Mouse (Mus musculus) forebrain, postnatal 0 days (tissue): ENCODE results near the gene Hs3st3a1. TPM values are rescaled to one million over a fixed set of nuclear protein-coding genes. Genes with fewer than 3 reads are reported as not detected.

Source experiments
- ATAC-seq: fragments of 200-750 bp; cut with Nextera tagmentation; 2 replicates; pipeline ENCODE4 v1.8.0; 2017; ENCODE audit warnings: mild to moderate bottlenecking, moderate library complexity
- DNase-seq: peaks from one replicate; pipeline ENCODE4 v3.0.0-alpha.2; 2015
- H3K27ac ChIP-seq: fragments of 300-500 bp; sonication (generic); 2 replicates; pipeline ENCODE4 v1.5.1; 2014; ENCODE audit warnings: low read depth, mild to moderate bottlenecking, antibody characterized with exemption, low read length, moderate library complexity, mixed read lengths
- H3K27me3 ChIP-seq: fragments of 300-500 bp; sonication (generic); 2 replicates; pipeline ENCODE4 v1.6.1; 2014; ENCODE audit warnings: mild to moderate bottlenecking, low read length, mixed read lengths; ENCODE audit not compliant: insufficient read depth
- H3K36me3 ChIP-seq: fragments of 300-500 bp; sonication (generic); 2 replicates; pipeline ENCODE4 v1.6.1; 2014; ENCODE audit warnings: mild to moderate bottlenecking, moderate library complexity; ENCODE audit not compliant: insufficient read depth
- H3K4me1 ChIP-seq: fragments of 300-500 bp; sonication (generic); 2 replicates; pipeline ENCODE4 v1.6.1; 2014; ENCODE audit warnings: antibody characterized with exemption; ENCODE audit not compliant: insufficient read depth
- H3K4me2 ChIP-seq: fragments of 300-500 bp; sonication (generic); 2 replicates; pipeline ENCODE4 v1.6.1; 2014; ENCODE audit warnings: low read depth, mild to moderate bottlenecking, moderate library complexity
- H3K4me3 ChIP-seq: fragments of 300-500 bp; sonication (generic); 2 replicates; pipeline ENCODE4 v1.5.1; 2014; ENCODE audit warnings: low read depth, low read length, mixed read lengths
- H3K9ac ChIP-seq: fragments of 300-500 bp; sonication (generic); 2 replicates; pipeline ENCODE4 v1.6.1; 2014; ENCODE audit warnings: mild to moderate bottlenecking
- H3K9me3 ChIP-seq: fragments of 300-500 bp; sonication (generic); 2 replicates; pipeline ENCODE4 v1.6.1; 2016; ENCODE audit warnings: low read length
- CTCF ChIP-seq: sonication (generic); IDR thresholded peaks from 2 replicates; pipeline ENCODE4 v1.5.1; 2016; ENCODE audit warnings: antibody characterized with exemption, control low read depth, low read depth
- WGBS: fragments of 180-500 bp; shearing (Covaris S2); extraction: QIAGEN DNeasy Blood & Tissue Kit; methylation state at CpG from one replicate; pipeline ENCODE4 v1.1.7; 2014; 5-methylcytosine and 5-hydroxymethylcytosine counted together
- polyA plus RNA-seq: library from polyadenylated mRNA; unstranded; fragments of >200 nt; fragmentation: Nextera tagmentation; extraction: Ambion mirVana; gene quantifications from 2 replicates; pipeline ENCODE4 v1.2.1, GENCODE M21; 2015
- total RNA-seq: library from RNA; depleted of rRNA; stranded (reverse); fragments of >200 nt; gene quantifications from 2 replicates; pipeline ENCODE4 v1.2.3, GENCODE M21; 2014

The Hs3st3a1 gene
- total and polyA plus RNA-seq, 2 experiments from 2014 or later, result 0.27 to 1.7 TPM

DNA sequence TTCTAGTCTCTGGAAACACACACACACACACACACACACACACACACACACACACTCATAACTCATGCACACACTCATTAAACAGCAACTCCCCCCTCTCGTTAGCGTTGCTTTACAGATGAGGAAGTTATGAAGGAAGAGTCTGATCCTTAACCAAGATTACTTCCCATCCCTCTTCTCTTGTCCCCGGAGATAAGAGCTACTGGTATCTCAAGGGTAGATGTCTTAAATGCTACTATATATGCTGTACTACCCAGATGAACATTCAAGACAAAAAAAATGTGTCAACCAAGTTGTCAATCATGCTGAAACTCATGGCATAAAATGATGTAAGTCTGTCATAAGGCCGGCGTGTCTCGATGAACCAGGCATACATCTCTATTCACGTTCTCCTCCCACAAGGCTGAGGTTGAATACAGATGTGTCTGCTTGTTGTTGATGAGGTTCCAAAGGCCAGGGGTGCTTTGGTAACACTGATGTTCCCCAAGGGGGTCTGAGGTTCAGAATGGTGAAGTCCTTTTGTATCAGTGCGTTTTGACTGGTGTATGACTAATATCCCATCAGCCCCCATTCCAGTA lies 89.0 kb downstream of the Hs3st3a1 start:
- DNase-seq, result no peak
- H3K9ac ChIP-seq, result no peak overlapping the region

DNA sequence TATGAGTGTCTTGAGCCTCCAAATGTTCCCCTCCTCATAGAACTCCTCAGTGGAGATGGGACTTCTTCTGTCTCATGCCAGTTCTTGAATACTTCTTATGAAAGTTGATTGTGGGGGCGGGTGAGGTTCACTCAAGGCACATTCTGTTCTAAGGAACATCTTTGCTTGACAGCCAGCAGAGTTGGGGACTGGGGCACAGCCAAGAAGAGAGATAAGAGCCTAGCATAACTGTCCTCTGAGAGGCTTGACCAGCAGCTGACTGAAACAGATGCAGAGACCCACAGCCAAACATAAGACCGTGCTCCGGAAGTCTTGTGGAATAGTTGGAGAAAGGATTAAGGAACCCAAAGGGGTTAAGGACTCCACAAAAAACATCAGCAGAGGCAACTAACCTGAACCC lies 102.1 kb downstream of the Hs3st3a1 start:
- WGBS, result 97% methylated on average over 3 of the region's 3 CpGs
- ATAC-seq, result no peak
- H3K27me3 ChIP-seq, result no peaks in the 10 kb centered on the region

More for the DNA sequence above, 89.0 kb downstream of the Hs3st3a1 start:
- no peak overlapping the region for H3K4me3 ChIP-seq
- H3K4me1 ChIP-seq, result no peaks in the 10 kb centered on the region
- H3K27ac ChIP-seq, result no peak overlapping the region
- no peak for ATAC-seq
- no peaks in the 10 kb centered on the region for H3K36me3 ChIP-seq
- WGBS, result 87% methylated on average over 8 of the region's 8 CpGs
- peaks cover 19% of the 10 kb centered on the region for H3K27me3 ChIP-seq
- H3K4me2 ChIP-seq, result no peak overlapping the region
- H3K9me3 ChIP-seq, result no peaks in the 10 kb centered on the region
- TF ChIP-seq CTCF, result no peak

DNA sequence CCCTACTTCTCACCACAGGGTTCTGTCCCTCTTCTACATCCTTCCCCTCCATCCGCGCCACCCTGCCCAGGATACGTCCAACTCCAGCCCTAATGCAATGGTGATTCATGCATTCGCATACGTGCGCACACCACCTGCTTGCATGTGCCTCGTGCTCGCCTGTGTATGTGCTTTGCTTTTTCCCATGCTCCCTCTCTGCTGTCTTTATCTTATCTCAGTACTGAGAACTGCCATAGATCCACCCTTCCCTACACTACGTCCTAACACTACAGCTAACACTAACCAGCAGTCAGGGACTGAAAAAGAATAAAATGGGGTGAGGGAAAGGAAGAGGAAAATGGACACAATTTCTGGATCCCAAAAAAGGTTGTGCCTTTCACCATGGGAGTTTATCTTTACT lies 106.7 kb downstream of the Hs3st3a1 start:
- Histone ChIP-seq H3K4me3 (no peak overlapping the region), H3K27ac (no peak overlapping the region), H3K4me2 (no peak overlapping the region), H3K4me1 (no peaks in the 10 kb centered on the region), H3K27me3 (no peaks in the 10 kb centered on the region), H3K36me3 (no peaks in the 10 kb centered on the region), H3K9me3 (no peaks in the 10 kb centered on the region), H3K9ac (no peak overlapping the region)
- ATAC-seq (no peak), DNase-seq (no peak)
- TF ChIP-seq CTCF, result no peak
- 93% methylated on average over 9 of the region's 9 CpGs for WGBS

More for the DNA sequence above, 102.1 kb downstream of the Hs3st3a1 start:
- no peaks in the 10 kb centered on the region for H3K9me3 ChIP-seq
- no peak for TF ChIP-seq CTCF
- no peak overlapping the region for H3K9ac ChIP-seq
- no peaks in the 10 kb centered on the region for H3K36me3 ChIP-seq
- H3K27ac ChIP-seq, result no peak overlapping the region
- no peak overlapping the region for H3K4me3 ChIP-seq
- no peak overlapping the region for H3K4me2 ChIP-seq
- no peak for DNase-seq
- H3K4me1 ChIP-seq, result no peaks in the 10 kb centered on the region

DNA sequence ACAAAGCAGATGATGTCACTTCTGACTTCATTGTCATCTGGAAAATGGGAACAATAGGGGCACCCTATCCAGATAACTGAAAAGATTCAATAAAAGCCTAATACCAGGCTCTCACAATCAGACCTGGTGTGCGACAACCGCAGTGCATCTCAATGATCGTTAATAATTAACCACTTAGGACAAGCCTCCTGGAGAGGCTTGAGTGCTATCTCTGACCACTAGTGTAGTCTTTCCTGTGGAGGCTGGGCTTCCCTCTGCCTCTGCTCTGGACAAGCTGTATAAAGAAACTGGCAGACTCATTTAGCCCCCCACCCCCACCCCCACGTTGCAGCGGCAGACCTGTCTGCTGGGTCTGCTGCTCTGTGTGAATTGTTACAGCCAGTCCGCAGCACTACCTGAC lies 107.2 kb downstream of the Hs3st3a1 start:
- Histone ChIP-seq H3K9ac (no peak overlapping the region), H3K4me3 (no peak overlapping the region), H3K27me3 (no peaks in the 10 kb centered on the region), H3K4me2 (no peak overlapping the region), H3K9me3 (no peaks in the 10 kb centered on the region), H3K36me3 (no peaks in the 10 kb centered on the region), H3K4me1 (no peaks in the 10 kb centered on the region), H3K27ac (no peak overlapping the region)
- TF ChIP-seq CTCF, result no peak
- 59% methylated on average over 6 of the region's 6 CpGs for WGBS
- DNase-seq (no peak), ATAC-seq (no peak)

DNA sequence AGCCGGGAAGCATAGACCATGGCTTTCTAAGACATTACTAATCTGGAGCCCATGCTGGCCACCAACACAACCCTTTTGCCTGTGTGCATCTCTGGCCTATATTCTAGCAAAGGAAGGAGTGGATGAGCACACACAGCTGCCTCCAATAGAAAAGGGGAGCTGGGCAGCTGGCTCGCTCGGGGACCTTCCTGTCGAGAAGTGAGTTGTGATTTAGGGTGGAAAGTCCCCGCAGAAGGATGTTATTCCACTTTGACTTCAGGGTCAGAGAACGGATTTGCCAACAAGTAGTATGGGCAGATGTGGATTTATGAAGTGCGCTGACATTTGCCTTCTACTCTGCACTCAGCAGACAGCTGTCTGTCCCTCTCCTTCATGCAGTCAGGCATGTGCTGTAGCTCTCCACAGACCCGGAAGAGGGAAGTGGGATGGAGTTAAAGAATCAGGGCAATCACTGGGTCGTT lies 108.1 kb downstream of the Hs3st3a1 start:
- Histone ChIP-seq H3K9me3 (no peaks in the 10 kb centered on the region), H3K4me3 (no peak overlapping the region), H3K9ac (no peak overlapping the region), H3K4me1 (no peaks in the 10 kb centered on the region), H3K4me2 (no peak overlapping the region), H3K36me3 (no peaks in the 10 kb centered on the region), H3K27ac (no peak overlapping the region), H3K27me3 (no peaks in the 10 kb centered on the region)
- WGBS, result 81% methylated on average over 9 of the region's 9 CpGs
- no peak for TF ChIP-seq CTCF
- DNase-seq (no peak), ATAC-seq (no peak)

DNA sequence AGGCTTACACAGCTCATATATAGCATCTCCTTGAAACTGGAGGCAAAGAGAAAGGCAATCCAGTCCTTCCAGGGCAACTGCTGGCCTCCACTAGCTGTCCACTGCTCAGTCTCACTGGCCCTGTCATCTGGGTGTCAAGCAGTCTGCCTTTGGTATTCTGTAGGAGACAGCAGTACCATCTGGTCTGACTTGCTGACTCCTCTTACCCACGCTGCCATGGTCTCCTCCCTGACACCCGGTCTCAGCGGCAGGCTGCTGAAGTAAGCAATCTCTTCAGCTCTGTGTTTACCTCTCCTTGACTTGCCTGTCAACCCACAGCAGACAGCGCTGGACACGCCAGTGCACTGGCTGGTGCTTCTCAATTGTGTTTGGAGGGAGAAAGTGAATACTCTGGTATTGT lies 109.1 kb downstream of the Hs3st3a1 start:
- Histone ChIP-seq H3K27ac (no peak overlapping the region), H3K4me2 (no peak overlapping the region), H3K9me3 (no peaks in the 10 kb centered on the region), H3K4me3 (no peak overlapping the region), H3K36me3 (no peaks in the 10 kb centered on the region), H3K27me3 (no peaks in the 10 kb centered on the region), H3K4me1 (no peaks in the 10 kb centered on the region), H3K9ac (no peak overlapping the region)
- DNase-seq, result no peak
- ATAC-seq, result no peak
- TF ChIP-seq CTCF, result no peak
- 82% methylated on average over 5 of the region's 5 CpGs for WGBS

DNA sequence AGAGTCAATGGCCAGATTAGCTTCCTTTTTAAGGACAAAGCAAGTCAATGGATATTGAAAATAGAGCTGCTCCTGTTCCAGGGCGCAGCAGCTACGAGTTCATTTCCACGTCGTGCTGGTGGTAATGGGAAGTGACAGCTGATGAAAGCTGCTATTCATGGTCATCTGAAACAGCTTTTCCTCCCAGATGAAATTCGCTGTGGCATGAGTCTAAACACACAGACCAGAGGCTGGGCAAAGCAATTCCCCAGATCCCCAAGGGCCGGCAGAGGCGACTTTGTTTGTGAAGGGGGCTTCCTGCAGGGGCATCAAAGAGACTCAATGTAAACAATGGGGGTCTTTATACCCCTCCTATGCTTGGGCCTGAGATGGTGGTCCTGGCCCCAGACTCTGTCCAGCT lies 114.2 kb downstream of the Hs3st3a1 start:
- H3K4me2 ChIP-seq, result no peak overlapping the region
- no peak overlapping the region for H3K27ac ChIP-seq
- no peak for DNase-seq
- H3K36me3 ChIP-seq, result no peaks in the 10 kb centered on the region
- no peak overlapping the region for H3K9ac ChIP-seq
- no peaks in the 10 kb centered on the region for H3K4me1 ChIP-seq
- ATAC-seq, result no peak
- WGBS, result 37% methylated on average over 7 of the region's 7 CpGs
- no peak overlapping the region for H3K4me3 ChIP-seq
- H3K9me3 ChIP-seq, result no peaks in the 10 kb centered on the region
- no peak for TF ChIP-seq CTCF
- H3K27me3 ChIP-seq, result no peaks in the 10 kb centered on the region
